Mouse (Mus musculus): ENCODE measurements around the gene C8g.

C8g gene

GRCm38 (mm10) chr2:25500576-25501405, 728 bp downstream of the C8g start, which contains the start of gene Fbxw5:
Gene Fbxw5 (plus strand): TSS chr2:25500750.
- peak; percentile 96 for DNase-seq (ENCODE audit: low read depth)

GRCm38 (mm10) chr2:25500071-25500575, 1.4 kb downstream of the C8g start:
- no peak for DNase-seq (ENCODE audit: low read depth)

- DNase-seq (ENCODE audit: low read depth), result peak; percentile 70
Observed at GRCm38 (mm10) chr2:25498622-25499478, 2.7 kb downstream of the C8g start.

DNA sequence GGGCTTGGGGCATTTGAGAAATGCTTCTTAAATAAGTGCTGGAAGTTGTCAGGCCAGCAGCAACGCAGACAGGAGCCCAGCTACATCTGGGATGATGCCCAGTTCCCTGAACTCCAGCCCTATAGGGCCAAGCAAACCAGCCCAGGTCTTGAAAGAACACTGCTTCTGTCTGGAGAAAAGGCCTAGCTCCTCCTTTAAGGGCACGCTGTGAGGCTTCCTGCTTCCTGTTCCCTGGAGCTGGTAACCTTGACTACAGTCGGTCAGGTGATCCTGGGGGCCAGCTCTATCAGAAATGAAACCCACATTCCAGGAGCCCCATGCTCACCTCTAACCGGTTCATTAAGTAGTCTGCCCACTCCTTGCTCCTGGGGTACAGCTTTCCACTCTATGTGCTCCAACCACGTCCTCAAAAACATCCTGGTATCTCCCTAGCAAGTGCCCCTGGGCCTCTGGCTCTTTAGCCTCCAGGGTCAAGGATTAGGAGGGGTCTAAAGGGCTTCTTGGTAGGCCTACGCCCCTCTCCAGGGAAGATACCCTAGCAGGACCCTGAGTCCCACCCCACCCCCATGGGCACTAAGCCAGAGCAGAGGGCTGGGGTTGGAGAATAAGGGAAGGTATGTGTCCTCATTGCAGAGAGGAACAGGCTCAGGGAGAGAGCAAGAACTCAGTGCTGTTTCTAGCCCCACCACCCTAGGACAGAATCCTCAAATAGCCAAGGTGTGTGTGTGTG, 3.5 kb downstream of the C8g start:
- DNase-seq (ENCODE audit: low read depth), result peak; percentile 82

- peak; percentile 87 for DNase-seq (ENCODE audit: low read depth)
Observed at GRCm38 (mm10) chr2:25496462-25496861, 5.1 kb downstream of the C8g start.

GRCm38 (mm10) chr2:25493476-25493961, 8.0 kb downstream of the C8g start, which contains the start of gene Lcn12:
Gene Lcn12 (minus strand): TSS chr2:25493911.
- no peak for DNase-seq (ENCODE audit: low read depth)

DNA sequence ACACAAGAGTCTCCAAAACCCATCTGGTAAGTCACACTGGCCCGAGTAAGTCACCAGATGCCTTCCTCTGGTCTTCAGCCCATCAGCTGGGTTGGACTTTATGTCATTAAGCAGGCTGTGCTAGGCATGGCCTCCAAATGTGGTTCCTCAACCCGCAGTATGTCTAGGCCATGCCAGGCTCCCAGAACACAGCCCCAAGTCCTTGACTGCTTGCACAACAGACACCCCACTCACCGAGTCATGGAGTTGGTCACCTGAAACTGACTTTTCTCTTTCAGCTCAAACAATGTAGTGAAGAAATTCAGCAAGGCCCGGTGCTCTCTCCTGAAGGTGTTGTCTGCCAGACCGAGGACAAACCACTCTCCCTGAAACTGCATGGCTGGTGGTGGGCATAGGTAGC, 8.5 kb downstream of the C8g start:
- DNase-seq (ENCODE audit: low read depth), result no peak

- peak; percentile 65 for DNase-seq (ENCODE audit: low read depth)
Observed at GRCm38 (mm10) chr2:25488671-25489068, 12.8 kb downstream of the C8g start.

DNA sequence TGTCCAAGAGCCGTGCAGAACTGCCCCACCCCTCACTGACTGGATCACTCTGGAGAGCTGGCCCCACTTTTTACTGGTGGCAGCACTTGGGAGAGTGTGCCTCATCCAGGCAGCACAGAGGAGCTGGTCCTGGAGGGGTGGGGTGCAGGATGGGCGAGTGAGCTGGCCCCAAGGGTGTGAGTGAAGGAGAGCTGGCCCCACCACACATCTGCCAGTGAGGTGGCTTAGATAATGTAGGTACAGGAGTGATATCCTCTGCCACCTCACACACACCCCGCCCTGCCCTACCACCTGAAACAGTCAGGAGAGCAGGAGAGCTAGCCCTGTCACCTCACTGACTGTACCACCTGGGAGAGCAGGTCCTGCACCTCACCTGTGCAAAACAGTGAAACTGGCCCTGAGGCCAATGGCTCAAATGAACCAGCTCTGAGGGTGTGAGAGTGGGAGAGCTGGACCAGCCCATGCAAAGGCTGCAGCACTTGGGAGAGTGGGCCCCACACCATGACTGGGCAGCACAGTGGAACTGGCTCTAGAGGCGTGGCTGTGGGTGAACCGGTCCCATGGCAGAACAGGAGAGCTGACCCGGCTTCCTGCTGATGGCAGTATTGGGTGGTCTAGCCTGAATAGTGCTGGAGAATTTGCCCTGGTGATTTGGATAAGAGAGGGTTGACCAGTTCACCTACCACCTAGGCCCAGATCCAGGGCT, 13.4 kb downstream of the C8g start:
- no peak for DNase-seq (ENCODE audit: low read depth)

GRCm38 (mm10) chr2:25484901-25485647, 16.4 kb downstream of the C8g start:
- DNase-seq (ENCODE audit: low read depth), result no peak

GRCm38 (mm10) chr2:25482969-25483368, 18.6 kb downstream of the C8g start:
- DNase-seq (ENCODE audit: low read depth), result peak; percentile 85

- DNase-seq (ENCODE audit: low read depth), result peak; percentile 83
Observed at GRCm38 (mm10) chr2:25480541-25480940, 21.0 kb downstream of the C8g start.

- DNase-seq (ENCODE audit: low read depth), result no peak
Observed at GRCm38 (mm10) chr2:25479551-25480311, 21.8 kb downstream of the C8g start.

GRCm38 (mm10) chr2:25477967-25478675, 23.4 kb downstream of the C8g start:
- DNase-seq (ENCODE audit: low read depth), result no peak

- no peak for DNase-seq (ENCODE audit: low read depth)
Observed at GRCm38 (mm10) chr2:25477541-25477940, 24.0 kb downstream of the C8g start.

DNA sequence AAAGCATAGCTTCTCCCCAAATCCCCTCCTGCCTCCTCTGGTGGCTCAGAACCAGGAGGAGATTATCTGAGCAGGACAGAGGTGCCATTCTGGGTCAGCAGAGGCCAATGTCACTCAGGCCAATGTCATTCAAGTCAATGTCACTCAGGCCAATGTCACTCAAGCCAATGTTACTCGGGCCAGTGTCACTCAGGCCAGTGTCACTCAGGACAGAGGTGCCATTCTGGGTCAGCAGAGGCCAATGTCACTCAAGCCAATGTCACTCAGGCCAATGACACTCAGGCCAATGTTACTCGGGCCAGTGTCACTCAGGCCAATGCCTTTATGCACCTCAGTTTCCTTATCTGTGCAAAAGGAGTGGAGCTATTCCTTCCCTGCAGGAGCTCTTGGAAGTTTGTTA, 29.0 kb downstream of the C8g start:
- DNase-seq (ENCODE audit: low read depth), result no peak

DNA sequence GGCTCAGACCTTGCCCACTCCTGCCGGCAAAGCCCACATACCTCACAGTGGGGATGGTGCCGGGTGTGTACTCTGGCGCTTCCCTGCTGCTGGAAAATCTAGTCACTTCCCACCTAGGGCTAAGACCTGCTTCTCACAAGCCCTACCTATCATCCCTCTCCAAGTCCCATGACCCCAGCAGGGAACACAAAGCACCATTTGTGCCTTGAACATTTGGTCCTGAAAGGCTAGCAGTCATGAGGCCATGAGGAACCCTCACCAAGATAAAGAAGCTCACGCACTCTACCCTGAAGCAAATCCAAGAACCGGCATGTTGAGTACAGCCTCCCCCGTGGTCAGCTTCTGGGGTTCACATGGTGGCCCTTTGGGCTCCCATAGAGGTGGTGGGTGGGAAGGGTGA, 31.6 kb downstream of the C8g start, which contains the start of gene Ptgds:
Ptgds (minus strand) TSS at position 78 of the 400 bp plus-strand sequence.
- no peak for DNase-seq (ENCODE audit: low read depth)

DNA sequence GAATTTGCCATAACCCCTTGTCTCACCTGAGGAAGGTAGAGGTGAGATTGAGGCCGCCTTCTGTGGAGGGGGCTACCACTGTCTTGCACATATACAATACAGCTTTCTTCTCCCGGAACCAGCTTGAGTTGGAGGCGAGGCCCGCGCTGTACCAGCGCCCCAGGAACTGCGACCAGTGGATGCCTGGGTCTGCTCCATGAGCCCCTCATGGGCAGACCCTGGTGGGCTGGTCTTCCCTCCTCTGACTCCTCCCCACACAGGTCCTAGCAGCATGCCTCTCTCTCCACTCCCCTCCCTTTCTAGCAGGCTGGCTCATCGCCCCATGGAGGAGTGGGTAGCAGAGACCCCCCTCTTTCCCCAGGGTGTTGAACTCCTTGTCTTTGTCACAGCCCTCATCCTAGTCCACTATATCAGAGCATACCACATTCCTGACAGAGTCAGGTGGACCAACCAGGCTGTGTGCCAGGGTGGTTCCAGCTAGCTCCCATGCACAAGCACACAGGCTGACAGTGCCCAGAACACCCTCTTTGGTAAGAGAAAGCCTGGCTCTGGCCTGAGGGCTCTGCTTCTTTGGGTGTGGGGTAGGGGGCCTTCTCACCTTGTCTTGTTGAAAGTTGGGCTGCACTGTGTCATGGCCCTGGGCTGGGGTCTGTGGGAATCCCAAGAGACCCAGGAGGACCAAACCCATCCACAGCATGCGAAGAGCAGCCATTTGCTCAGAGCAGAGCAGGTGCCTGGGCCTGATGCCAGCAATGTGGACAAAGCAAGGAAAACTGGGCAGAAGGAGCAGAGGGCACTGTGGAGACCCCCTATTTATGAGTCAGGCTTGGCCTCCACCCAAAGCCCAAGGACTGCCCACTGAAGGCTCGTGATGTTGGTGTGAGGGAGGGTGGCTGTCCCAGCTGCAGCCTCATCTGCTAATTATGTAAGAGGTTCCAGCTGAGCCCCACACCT, 32.3 kb downstream of the C8g start:
- DNase-seq (ENCODE audit: low read depth), result no peak
